Mouse (Mus musculus): ENCODE results near the gene Rbfox2. TPM values are rescaled to one million over a fixed set of nuclear protein-coding genes. Genes with fewer than 3 reads are reported as not detected.

Gene Rbfox2
- polyA plus RNA-seq, 1 experiment from 2014 or later, result 173 TPM

DNA sequence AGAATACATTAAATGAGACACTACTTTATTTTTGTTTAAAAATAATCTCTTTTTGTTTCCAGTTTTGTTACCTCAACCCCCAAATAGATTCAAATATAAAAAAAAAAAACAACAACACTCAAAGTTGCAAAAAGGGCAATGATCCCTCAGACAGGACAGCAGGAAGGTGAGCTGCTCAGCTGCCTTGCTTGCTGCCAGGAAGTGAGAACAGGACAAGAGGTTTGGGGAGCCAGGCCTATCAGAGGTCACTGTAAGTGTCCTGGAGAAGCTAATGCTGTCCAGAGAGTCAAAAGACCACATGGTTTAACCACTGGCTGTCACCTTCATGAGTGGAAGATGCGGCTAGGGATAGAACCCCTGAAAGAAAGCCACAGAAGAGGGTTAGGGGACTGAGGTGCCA lies 161.8 kb downstream of the Rbfox2 start:
- Histone ChIP-seq H3K27me3 (no peaks in the 10 kb centered on the region), H3K27ac (replicated peaks) (no peak overlapping the region), H3K4me2 (replicated peaks) (no peak overlapping the region), H3K36me3 (no peaks in the 10 kb centered on the region), H3K4me3 (no peak overlapping the region), H3K9ac (replicated peaks) (no peak overlapping the region), H3K9me3 (no peaks in the 10 kb centered on the region), H3K4me1 (peaks cover 79% of the 10 kb centered on the region)
- 100% methylated on average over 1 of the region's 1 CpGs for WGBS
- no peak for ATAC-seq (replicated peaks)

DNA sequence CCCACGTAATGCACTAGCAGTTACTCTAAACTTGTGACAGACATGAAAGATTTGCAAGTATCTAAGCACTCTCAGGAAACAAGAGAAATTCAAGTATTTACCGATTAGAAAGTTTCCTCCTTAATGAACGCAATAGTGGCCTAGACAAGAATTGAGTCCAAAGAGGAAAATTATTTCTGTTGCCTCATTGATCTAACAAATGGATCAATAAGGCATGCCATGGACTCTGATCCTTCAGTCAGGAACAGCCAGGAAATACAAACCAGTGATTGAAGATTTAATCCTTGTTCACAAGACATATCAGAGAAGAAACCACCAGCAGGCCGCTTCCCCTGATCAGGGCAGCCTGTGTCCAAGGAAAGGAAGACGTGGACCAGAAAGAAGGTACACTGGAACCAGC lies 164.0 kb downstream of the Rbfox2 start:
- H3K36me3 ChIP-seq, result no peaks in the 10 kb centered on the region
- 90% methylated on average over 5 of the region's 5 CpGs for WGBS
- no peaks in the 10 kb centered on the region for H3K9me3 ChIP-seq
- H3K9ac ChIP-seq (replicated peaks), result no peak overlapping the region
- ATAC-seq (replicated peaks), result no peak
- no peaks in the 10 kb centered on the region for H3K27me3 ChIP-seq
- peaks cover 62% of the 10 kb centered on the region for H3K4me1 ChIP-seq
- no peak overlapping the region for H3K27ac ChIP-seq (replicated peaks)
- no peak overlapping the region for H3K4me2 ChIP-seq (replicated peaks)
- H3K4me3 ChIP-seq, result no peak overlapping the region

DNA sequence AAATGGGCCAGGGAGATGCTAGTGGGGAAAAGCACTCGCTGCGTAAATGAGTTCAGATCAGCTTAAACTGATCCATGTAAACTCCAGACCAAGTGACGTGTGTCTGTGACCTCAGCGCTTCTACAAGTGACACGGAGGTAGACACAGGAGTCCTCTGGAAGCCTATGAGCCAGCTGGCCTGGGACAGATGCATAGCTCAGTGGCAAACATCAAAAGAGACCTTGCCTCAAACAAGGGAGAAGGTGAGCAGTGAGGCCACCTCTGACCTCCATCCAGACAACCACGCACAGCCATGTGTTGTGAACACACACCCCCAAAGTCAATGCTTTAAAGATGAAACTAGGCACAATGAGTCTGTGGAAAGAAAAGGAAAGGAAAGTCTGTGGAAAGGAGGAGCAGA lies 164.5 kb downstream of the Rbfox2 start:
- H3K27ac ChIP-seq (replicated peaks), result no peak overlapping the region
- 76% methylated on average over 6 of the region's 6 CpGs for WGBS
- H3K36me3 ChIP-seq, result no peaks in the 10 kb centered on the region
- peaks cover 61% of the 10 kb centered on the region for H3K4me1 ChIP-seq
- no peaks in the 10 kb centered on the region for H3K27me3 ChIP-seq
- no peak overlapping the region for H3K4me2 ChIP-seq (replicated peaks)
- no peak overlapping the region for H3K4me3 ChIP-seq
- no peak for ATAC-seq (replicated peaks)
- no peak overlapping the region for H3K9ac ChIP-seq (replicated peaks)
- H3K9me3 ChIP-seq, result no peaks in the 10 kb centered on the region

DNA sequence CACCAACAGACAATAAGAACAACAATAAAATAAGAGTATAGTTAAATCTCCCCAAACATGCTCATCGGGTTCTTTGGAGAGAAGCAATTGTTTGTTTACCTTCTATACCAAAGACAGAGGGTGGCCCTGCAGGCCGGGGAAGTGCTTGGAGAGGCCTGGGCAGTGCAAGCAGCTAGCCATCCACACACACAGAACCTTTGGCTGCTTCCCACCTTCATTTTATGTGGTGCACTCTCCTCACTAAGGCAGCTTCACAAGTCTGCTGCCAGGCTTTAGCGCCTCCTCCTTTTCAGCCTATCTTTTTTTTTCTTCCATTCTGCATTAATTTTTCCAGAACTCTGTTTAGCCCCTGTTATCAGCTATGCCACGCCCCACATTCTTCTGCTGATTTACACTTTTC lies 165.1 kb downstream of the Rbfox2 start:
- no peak overlapping the region for H3K4me3 ChIP-seq
- H3K4me2 ChIP-seq (replicated peaks), result no peak overlapping the region
- no peaks in the 10 kb centered on the region for H3K27me3 ChIP-seq
- no peak overlapping the region for H3K9ac ChIP-seq (replicated peaks)
- H3K27ac ChIP-seq (replicated peaks), result no peak overlapping the region
- H3K4me1 ChIP-seq, result peaks cover 56% of the 10 kb centered on the region
- 79% methylated on average over 4 of the region's 4 CpGs for WGBS
- no peak for ATAC-seq (replicated peaks)
- H3K36me3 ChIP-seq, result no peaks in the 10 kb centered on the region
- no peaks in the 10 kb centered on the region for H3K9me3 ChIP-seq

DNA sequence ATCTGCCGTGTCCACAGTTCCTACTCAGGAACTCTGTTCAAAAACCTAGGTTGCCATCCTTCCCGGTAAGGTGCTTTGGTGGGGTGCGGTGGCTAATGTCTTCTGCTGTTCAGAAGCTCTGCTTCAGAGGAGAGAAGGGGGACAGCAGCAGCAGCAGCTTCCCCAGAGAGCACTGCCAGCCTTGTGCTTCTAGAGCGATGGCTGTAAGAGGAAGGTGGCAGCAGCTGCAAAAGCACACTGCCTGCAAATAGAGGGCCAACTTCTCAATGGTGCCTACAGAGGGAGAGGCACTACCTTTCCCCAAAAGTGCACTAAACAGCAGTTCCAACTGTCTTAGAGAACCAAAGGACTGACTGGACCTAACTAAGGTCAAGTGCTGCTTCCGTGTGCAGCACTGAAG lies 168.5 kb downstream of the Rbfox2 start:
- Histone ChIP-seq H3K36me3 (peaks cover 4% of the 10 kb centered on the region; the same call in 1 of the 2 replicates), H3K27ac (replicated peaks) (no peak overlapping the region), H3K9me3 (no peaks in the 10 kb centered on the region), H3K4me1 (peaks cover 27% of the 10 kb centered on the region), H3K9ac (replicated peaks) (no peak overlapping the region), H3K27me3 (no peaks in the 10 kb centered on the region), H3K4me2 (replicated peaks) (no peak overlapping the region), H3K4me3 (no peak overlapping the region)
- WGBS, result 87% methylated on average over 5 of the region's 5 CpGs
- ATAC-seq (replicated peaks), result no peak

DNA sequence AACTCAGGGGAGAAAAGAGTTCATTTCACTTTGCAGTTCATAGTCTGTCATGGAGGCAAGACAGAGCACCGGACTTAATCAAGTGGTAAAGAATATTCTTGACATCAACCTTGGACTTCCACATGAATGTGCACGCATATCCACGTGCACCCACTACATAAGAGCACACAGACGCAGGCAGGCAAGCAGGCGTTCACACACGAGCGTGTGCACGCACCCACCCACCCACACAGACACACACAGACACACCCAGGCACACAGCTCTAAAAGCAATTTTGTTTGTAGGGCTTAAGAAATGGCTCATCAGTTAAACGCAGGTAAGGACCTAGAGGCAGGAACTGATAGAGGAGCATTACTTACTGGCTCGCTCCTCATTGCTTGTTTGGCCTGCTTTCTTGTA lies 172.3 kb downstream of the Rbfox2 start:
- Histone ChIP-seq H3K9me3 (no peaks in the 10 kb centered on the region), H3K27ac (replicated peaks) (no peak overlapping the region), H3K4me2 (replicated peaks) (no peak overlapping the region), H3K36me3 (peaks cover 31% of the 10 kb centered on the region), H3K4me1 (peaks cover 3% of the 10 kb centered on the region; the same call in 1 of the 2 replicates), H3K4me3 (no peak overlapping the region), H3K9ac (replicated peaks) (no peak overlapping the region), H3K27me3 (no peaks in the 10 kb centered on the region)
- whole genome bisulfite sequencing, result 99% methylated on average over 10 of the region's 10 CpGs
- ATAC-seq (replicated peaks), result no peak

DNA sequence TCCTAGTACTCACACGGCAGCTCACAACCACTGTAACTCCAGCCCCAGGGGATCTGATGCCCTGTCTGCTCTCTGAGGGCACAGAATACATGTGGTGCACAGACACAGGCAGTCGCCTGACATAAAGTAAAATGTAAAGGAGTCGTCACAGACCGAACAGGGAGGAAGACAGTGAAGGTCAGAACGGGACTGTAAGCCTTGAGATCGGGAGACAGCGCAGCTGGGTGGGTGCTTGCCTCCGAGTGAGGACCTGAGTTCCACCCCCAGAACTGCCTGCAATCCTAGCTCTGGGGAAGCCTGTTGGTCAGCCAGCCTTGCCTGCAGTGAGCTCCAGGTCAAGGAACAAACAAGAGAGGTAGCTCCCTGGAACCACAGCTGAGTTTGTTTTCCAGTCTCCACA lies 177.7 kb downstream of the Rbfox2 start:
- peaks cover 36% of the 10 kb centered on the region for H3K36me3 ChIP-seq
- H3K9ac ChIP-seq (replicated peaks), result no peak overlapping the region
- H3K4me1 ChIP-seq, result peaks cover 5% of the 10 kb centered on the region; the same call in 1 of the 2 replicates
- no peak overlapping the region for H3K4me3 ChIP-seq
- no peaks in the 10 kb centered on the region for H3K27me3 ChIP-seq
- no peaks in the 10 kb centered on the region for H3K9me3 ChIP-seq
- no peak for ATAC-seq (replicated peaks)
- no peak overlapping the region for H3K27ac ChIP-seq (replicated peaks)
- H3K4me2 ChIP-seq (replicated peaks), result no peak overlapping the region
- 90% methylated on average over 8 of the region's 8 CpGs for WGBS

DNA sequence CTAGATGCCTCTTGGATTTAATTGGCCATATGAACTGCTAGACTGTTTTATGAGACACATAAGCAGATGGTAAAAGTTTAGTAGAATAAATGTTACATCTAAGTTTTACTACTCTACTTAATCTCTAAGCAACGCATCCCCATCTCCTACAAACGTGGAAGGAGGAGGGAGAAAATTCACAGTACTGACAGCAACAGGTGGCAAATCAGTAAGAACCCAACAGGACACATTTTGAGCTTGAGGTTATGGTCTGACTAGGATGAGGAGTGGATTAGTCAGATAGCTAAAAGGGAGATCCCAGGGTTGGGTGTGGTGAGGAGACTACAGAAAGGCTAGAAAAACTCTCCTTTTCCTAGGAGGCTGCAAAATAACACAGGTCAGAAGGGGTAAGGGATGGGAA lies 179.1 kb downstream of the Rbfox2 start:
- H3K4me2 ChIP-seq (replicated peaks), result no peak overlapping the region
- no peak for ATAC-seq (replicated peaks)
- H3K9ac ChIP-seq (replicated peaks), result no peak overlapping the region
- no peak overlapping the region for H3K4me3 ChIP-seq
- peaks cover 36% of the 10 kb centered on the region for H3K36me3 ChIP-seq
- peaks cover 8% of the 10 kb centered on the region; the same call in 1 of the 2 replicates for H3K4me1 ChIP-seq
- no peaks in the 10 kb centered on the region for H3K27me3 ChIP-seq
- no peaks in the 10 kb centered on the region for H3K9me3 ChIP-seq
- no peak overlapping the region for H3K27ac ChIP-seq (replicated peaks)
- 85% methylated on average over 2 of the region's 2 CpGs for WGBS

DNA sequence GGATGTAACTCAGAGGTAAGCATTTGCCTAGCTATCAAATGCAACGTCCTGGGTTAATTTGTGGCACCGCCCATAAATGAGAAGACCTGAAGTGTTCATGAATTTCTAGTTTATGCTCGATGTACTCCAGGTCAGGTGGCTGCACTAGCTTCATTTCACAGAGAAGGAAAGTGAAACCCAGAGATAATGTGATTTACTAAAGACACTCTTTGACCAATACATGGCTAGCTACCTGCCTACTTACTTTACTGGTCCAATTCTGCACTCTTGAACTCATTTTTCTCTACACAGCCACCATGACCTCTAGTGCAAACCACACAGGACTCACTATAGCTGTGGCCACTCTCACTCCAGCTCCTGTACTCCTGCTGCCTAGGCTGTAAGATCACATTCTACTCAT lies 180.1 kb downstream of the Rbfox2 start:
- no peak overlapping the region for H3K4me3 ChIP-seq
- H3K27ac ChIP-seq (replicated peaks), result no peak overlapping the region
- ATAC-seq (replicated peaks), result no peak
- no peak overlapping the region for H3K9ac ChIP-seq (replicated peaks)
- H3K4me1 ChIP-seq, result peaks cover 10% of the 10 kb centered on the region
- H3K36me3 ChIP-seq, result peaks cover 25% of the 10 kb centered on the region
- no peaks in the 10 kb centered on the region for H3K9me3 ChIP-seq
- 92% methylated on average over 3 of the region's 3 CpGs for WGBS
- no peaks in the 10 kb centered on the region for H3K27me3 ChIP-seq
- no peak overlapping the region for H3K4me2 ChIP-seq (replicated peaks)

DNA sequence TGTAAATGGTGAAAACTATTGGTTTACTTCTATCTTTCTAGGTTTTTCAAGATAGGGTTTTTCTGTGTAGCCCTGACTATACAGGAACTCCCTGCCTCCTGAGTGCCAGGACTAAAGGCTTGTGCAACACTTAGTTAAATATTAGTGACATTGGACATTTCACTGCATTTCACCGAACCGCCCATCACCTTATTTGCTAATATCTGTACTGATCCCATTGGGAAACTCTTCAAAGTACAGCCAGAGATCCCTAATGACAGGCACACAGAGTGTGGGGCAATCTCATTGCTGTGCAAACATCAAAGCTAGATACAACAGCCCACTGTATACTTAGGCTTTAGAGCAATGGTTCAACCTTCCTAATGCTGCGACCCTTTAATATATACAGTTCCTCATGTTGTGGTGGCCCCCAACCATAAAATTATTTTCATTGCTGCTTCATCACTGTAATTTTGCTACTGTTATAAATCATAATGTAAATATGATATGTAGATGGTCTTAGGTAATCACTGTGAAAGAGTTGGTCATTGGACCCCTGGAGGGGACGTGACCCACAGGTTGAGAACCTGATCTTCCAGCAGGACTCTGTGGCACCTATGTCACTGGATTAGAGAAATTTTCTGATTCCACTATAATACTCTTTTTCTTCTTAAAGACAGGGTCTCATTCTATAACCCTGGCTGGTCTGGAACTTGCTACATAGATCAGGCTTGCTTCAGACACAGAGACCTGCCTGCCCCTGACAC lies 182.3 kb downstream of the Rbfox2 start:
- H3K4me1 ChIP-seq, result peaks cover 11% of the 10 kb centered on the region
- WGBS, result 96% methylated on average over 4 of the region's 4 CpGs
- ATAC-seq (replicated peaks), result no peak
- no peaks in the 10 kb centered on the region for H3K9me3 ChIP-seq
- no peak overlapping the region for H3K9ac ChIP-seq (replicated peaks)
- no peak overlapping the region for H3K4me3 ChIP-seq
- H3K36me3 ChIP-seq, result peaks cover 10% of the 10 kb centered on the region; the same call in 1 of the 2 replicates
- H3K27me3 ChIP-seq, result no peaks in the 10 kb centered on the region
- H3K27ac ChIP-seq (replicated peaks), result no peak overlapping the region
- H3K4me2 ChIP-seq (replicated peaks), result no peak overlapping the region

DNA sequence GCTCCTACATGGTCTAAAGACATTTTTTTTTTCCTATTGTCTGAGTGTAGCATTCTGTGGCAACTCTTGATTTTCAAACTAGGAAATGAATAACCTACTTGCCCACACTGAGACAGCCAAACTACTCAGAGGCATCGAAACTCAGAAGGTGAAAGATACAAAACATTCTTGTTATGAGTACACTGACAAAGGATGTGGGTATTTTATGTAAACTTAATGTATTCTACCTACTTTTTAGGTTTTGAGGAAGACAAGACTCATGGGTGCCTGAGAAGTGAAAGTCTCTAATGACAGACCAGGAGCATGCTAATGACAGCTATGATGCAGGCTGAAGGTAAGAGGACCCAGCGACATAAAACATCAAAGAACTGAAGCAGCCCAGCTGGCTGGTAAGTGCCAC lies 184.0 kb downstream of the Rbfox2 start:
- Histone ChIP-seq H3K36me3 (no peaks in the 10 kb centered on the region), H3K4me1 (peaks cover 13% of the 10 kb centered on the region), H3K27me3 (no peaks in the 10 kb centered on the region), H3K9ac (replicated peaks) (no peak overlapping the region), H3K9me3 (no peaks in the 10 kb centered on the region), H3K4me3 (no peak overlapping the region), H3K4me2 (replicated peaks) (no peak overlapping the region), H3K27ac (replicated peaks) (no peak overlapping the region)
- 88% methylated on average over 2 of the region's 2 CpGs for WGBS
- ATAC-seq (replicated peaks), result no peak

DNA sequence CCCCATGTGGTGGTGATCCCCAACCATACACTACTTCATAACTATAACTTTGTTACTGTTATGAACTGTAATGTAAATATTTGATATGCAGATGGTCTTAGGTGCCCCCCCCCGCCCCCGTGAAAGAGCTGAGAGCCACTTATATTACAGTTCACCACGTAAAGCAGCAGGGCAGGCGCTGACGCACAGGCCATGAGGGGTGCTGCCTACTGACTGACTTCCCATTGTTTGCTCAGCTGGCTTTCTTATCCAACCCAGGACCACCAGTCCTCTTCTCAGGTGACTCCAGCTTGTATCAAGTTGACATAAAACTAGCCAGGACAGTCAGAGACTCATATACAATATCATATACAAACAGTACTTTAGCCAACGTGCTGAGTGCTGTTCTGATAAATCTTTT lies 184.6 kb downstream of the Rbfox2 start:
- peaks cover 10% of the 10 kb centered on the region for H3K4me1 ChIP-seq
- H3K27me3 ChIP-seq, result no peaks in the 10 kb centered on the region
- no peak overlapping the region for H3K4me3 ChIP-seq
- no peak for ATAC-seq (replicated peaks)
- H3K27ac ChIP-seq (replicated peaks), result no peak overlapping the region
- H3K36me3 ChIP-seq, result no peaks in the 10 kb centered on the region
- no peaks in the 10 kb centered on the region for H3K9me3 ChIP-seq
- no peak overlapping the region for H3K9ac ChIP-seq (replicated peaks)
- WGBS, result 89% methylated on average over 6 of the region's 6 CpGs
- H3K4me2 ChIP-seq (replicated peaks), result no peak overlapping the region

DNA sequence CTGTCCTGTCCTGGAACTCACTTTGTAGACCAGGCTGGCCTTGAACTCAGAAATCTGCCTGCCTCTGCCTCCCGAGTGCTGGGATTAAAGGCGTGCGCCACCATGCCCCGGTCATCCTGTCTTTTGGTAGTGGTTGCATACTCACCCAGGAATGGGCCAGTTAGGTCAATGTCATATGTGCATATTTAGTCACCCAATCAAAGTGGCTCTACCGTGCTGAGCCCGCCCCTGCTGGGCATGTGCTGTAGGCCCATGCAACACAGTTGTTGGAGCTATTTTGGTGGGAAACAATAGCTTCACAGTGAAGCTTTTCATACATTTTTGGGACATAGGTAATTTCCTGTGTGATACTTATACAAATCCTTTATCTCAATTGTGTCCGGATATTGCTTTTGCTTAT lies 187.1 kb downstream of the Rbfox2 start:
- peaks cover 10% of the 10 kb centered on the region; the same call in 1 of the 2 replicates for H3K4me1 ChIP-seq
- WGBS, result 96% methylated on average over 7 of the region's 7 CpGs
- H3K9ac ChIP-seq (replicated peaks), result no peak overlapping the region
- no peak overlapping the region for H3K4me2 ChIP-seq (replicated peaks)
- H3K4me3 ChIP-seq, result no peak overlapping the region
- no peak for ATAC-seq (replicated peaks)
- no peaks in the 10 kb centered on the region for H3K9me3 ChIP-seq
- peaks cover 13% of the 10 kb centered on the region; the same call in 1 of the 2 replicates for H3K36me3 ChIP-seq
- H3K27me3 ChIP-seq, result no peaks in the 10 kb centered on the region
- H3K27ac ChIP-seq (replicated peaks), result no peak overlapping the region
